Mouse (Mus musculus): ENCODE results near the gene Ctla4.

DNA sequence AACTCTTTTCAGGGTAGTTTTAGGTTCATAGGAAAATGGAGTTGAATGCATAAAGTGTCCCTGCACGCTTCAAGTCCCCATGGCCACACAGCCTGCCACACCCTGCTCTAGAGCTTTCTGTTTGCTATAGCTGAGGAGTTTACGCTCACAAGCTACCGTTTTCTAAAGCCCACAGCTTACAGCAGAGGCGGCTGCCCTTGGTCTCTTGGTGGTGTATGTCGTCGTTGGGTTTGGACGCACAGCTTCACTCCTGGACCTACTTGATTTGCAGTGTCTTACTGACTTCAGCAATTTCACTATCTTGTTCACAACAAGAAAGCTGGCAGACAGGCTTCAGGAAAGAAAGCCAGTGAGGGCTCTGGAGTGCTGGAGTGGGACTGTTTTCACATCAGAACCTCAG lies 66.2 kb downstream of the Ctla4 start:
- TF ChIP-seq ZNF384 (IDR thresholded peaks at IDR 0.05; ENCODE audit: low read depth, low read length) (no peak), HCFC1 (IDR thresholded peaks at IDR 0.05; ENCODE audit: borderline replicate concordance, insufficient read depth, low read length) (no peak), MAFK (IDR thresholded peaks at IDR 0.05; ENCODE audit: insufficient read depth, low read depth, low read length) (no peak), CHD2 (IDR thresholded peaks at IDR 0.05; ENCODE audit: low read depth, low read length) (no peak)

All from ES-E14 (cell line).